Mouse (Mus musculus) right cerebral cortex, postnatal 10 days (tissue): ENCODE results near the gene Apobec4.

Source experiments
- DNase-seq, 2 experiments: peaks; one replicate each; pipeline ENCODE4 v3.0.0; 2021; ENCODE audit warnings: low spot score in 2 of 2

Apobec4 gene

GRCm38 (mm10) chr1:152804907-152805306, 54.6 kb downstream of the Apobec4 start:
- DNase-seq: no peak
